Mouse (Mus musculus): ENCODE data around the gene Gsdma3. TPM values are rescaled to one million over a fixed set of nuclear protein-coding genes. Genes with fewer than 3 reads are reported as not detected.
"Not testable (repeated sequence)": the region's sequence is repeated elsewhere in the genome, so short reads cannot be mapped to it uniquely, and the experiment has no call there.

Gene Gsdma3
- polyA plus RNA-seq, 1 experiment from 2014 or later, result not detected

- not testable (repeated sequence) for ATAC-seq (ENCODE audit: low read depth); H3K4me1 ChIP-seq (ENCODE audit: control insufficient read depth, insufficient read depth, low read length); H3K36me3 ChIP-seq (ENCODE audit: control insufficient read depth, insufficient read depth, low read length); H3K9ac ChIP-seq (ENCODE audit: low read depth, low read length); H3K27me3 ChIP-seq (replicated peaks; ENCODE audit: control insufficient read depth, insufficient read depth, low read length); H3K4me2 ChIP-seq (ENCODE audit: low read depth, low read length); H3K27ac ChIP-seq (replicated peaks; ENCODE audit: low read depth, low read length); H3K9me3 ChIP-seq (ENCODE audit: control insufficient read depth, low read length); H3K4me3 ChIP-seq (ENCODE audit: low read depth, low read length)
- peak; percentile 5 for DNase-seq (ENCODE audit: low spot score)
- WGBS, result 41% methylated on average over 8 of the region's 10 CpGs
Measured at GRCm38 (mm10) chr11:98635312-98635970, 9.3 kb downstream of the Gsdma3 start.

DNA sequence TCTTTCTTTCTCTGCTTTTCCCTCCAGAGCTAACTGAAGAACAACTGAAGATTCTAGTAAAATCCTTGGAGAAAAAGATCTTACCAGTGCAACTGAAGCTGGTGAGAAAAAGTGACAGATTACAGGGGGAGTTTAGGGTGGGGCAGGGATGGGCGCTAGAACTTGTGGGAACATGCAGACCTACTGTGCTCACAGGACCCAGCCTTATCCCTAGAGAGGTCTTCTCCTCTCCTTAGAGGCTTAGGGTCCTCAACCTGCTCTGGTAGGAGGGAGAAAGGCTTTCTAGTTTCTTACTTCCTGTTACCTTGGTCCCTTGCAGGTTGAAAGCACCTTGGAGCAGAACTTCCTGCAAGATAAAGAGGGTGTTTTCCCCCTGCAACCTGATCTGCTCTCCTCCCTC, 11.3 kb downstream of the Gsdma3 start:
- Histone ChIP-seq H3K27me3 (replicated peaks; ENCODE audit: control insufficient read depth, insufficient read depth, low read length) (no peaks in the 10 kb centered on the region), H3K9me3 (ENCODE audit: control insufficient read depth, low read length) (no peaks in the 10 kb centered on the region), H3K27ac (replicated peaks; ENCODE audit: low read depth, low read length) (no peak overlapping the region), H3K4me3 (ENCODE audit: low read depth, low read length) (no peak overlapping the region), H3K4me1 (ENCODE audit: control insufficient read depth, insufficient read depth, low read length) (no peaks in the 10 kb centered on the region), H3K9ac (ENCODE audit: low read depth, low read length) (no peak overlapping the region), H3K4me2 (ENCODE audit: low read depth, low read length) (no peak overlapping the region), H3K36me3 (ENCODE audit: control insufficient read depth, insufficient read depth, low read length) (no peaks in the 10 kb centered on the region)
- 93% methylated on average over 1 of the region's 1 CpGs for WGBS
- no peak for ATAC-seq (ENCODE audit: low read depth)
- no peak for DNase-seq (ENCODE audit: low spot score)

- WGBS, result 64% methylated on average over 5 of the region's 5 CpGs
- no peak overlapping the region for H3K27ac ChIP-seq (replicated peaks; ENCODE audit: low read depth, low read length)
- no peak overlapping the region for H3K9ac ChIP-seq (ENCODE audit: low read depth, low read length)
- DNase-seq (ENCODE audit: low spot score) (no peak), ATAC-seq (ENCODE audit: low read depth) (no peak)
- H3K4me2 ChIP-seq (ENCODE audit: low read depth, low read length), result no peak overlapping the region
- H3K9me3 ChIP-seq (ENCODE audit: control insufficient read depth, low read length), result no peaks in the 10 kb centered on the region
- no peaks in the 10 kb centered on the region for H3K27me3 ChIP-seq (replicated peaks; ENCODE audit: control insufficient read depth, insufficient read depth, low read length)
- no peak overlapping the region for H3K4me3 ChIP-seq (ENCODE audit: low read depth, low read length)
- H3K36me3 ChIP-seq (ENCODE audit: control insufficient read depth, insufficient read depth, low read length), result no peaks in the 10 kb centered on the region
- no peaks in the 10 kb centered on the region for H3K4me1 ChIP-seq (ENCODE audit: control insufficient read depth, insufficient read depth, low read length)
Measured at GRCm38 (mm10) chr11:98640091-98640490, 13.9 kb downstream of the Gsdma3 start.

DNA sequence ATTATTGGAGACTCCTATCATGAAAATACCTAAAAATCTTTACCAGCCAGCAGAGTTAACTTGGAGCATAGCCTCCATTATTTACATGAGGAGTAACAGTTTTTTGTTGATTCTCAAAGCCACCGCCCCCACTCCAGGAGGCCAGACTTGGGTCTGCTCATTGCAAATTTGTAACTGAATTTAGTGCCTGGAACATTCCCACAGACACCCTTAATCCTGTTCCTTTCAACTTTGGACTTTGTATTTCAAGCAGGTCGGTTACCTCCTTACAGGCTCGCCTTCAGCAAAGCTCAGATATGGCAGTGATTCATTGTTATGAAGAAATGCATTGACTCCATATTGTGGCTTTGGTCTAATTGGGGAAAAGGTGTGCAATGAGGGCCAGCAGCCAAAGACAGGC, 18.6 kb downstream of the Gsdma3 start:
- H3K27me3 ChIP-seq (replicated peaks; ENCODE audit: control insufficient read depth, insufficient read depth, low read length), result no peaks in the 10 kb centered on the region
- no peak for DNase-seq (ENCODE audit: low spot score)
- H3K27ac ChIP-seq (replicated peaks; ENCODE audit: low read depth, low read length), result no peak overlapping the region
- no peaks in the 10 kb centered on the region for H3K9me3 ChIP-seq (ENCODE audit: control insufficient read depth, low read length)
- no peak overlapping the region for H3K4me3 ChIP-seq (ENCODE audit: low read depth, low read length)
- H3K4me1 ChIP-seq (ENCODE audit: control insufficient read depth, insufficient read depth, low read length), result no peaks in the 10 kb centered on the region
- no peaks in the 10 kb centered on the region for H3K36me3 ChIP-seq (ENCODE audit: control insufficient read depth, insufficient read depth, low read length)
- no peak overlapping the region for H3K9ac ChIP-seq (ENCODE audit: low read depth, low read length)
- 77% methylated on average over 3 of the region's 3 CpGs for WGBS
- no peak for ATAC-seq (ENCODE audit: low read depth)
- H3K4me2 ChIP-seq (ENCODE audit: low read depth, low read length), result no peak overlapping the region

DNA sequence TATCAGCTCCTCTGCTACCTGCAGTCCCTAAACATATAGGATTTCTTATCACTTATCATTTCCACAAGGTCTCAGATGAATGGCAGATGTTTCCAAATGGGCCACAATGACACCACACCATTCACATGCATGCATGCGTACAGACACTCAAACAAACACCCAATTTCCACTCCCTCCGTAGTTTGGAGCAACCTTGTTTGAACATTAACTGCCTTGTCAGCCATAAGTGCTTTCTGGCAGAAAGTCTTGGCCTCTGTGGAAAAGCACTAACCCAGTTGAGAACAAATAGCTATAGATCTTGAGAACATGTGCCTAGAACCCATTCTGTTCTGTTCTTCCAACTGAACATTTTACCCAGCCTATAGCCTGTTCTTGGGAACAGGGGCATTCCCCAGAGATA, 19.8 kb downstream of the Gsdma3 start:
- no peak for ATAC-seq (ENCODE audit: low read depth)
- no peaks in the 10 kb centered on the region for H3K27me3 ChIP-seq (replicated peaks; ENCODE audit: control insufficient read depth, insufficient read depth, low read length)
- no peak overlapping the region for H3K4me2 ChIP-seq (ENCODE audit: low read depth, low read length)
- H3K4me3 ChIP-seq (ENCODE audit: low read depth, low read length), result no peak overlapping the region
- no peak for DNase-seq (ENCODE audit: low spot score)
- H3K36me3 ChIP-seq (ENCODE audit: control insufficient read depth, insufficient read depth, low read length), result no peaks in the 10 kb centered on the region
- no peak overlapping the region for H3K9ac ChIP-seq (ENCODE audit: low read depth, low read length)
- H3K9me3 ChIP-seq (ENCODE audit: control insufficient read depth, low read length), result no peaks in the 10 kb centered on the region
- 85% methylated on average over 2 of the region's 2 CpGs for WGBS
- H3K27ac ChIP-seq (replicated peaks; ENCODE audit: low read depth, low read length), result no peak overlapping the region
- no peaks in the 10 kb centered on the region for H3K4me1 ChIP-seq (ENCODE audit: control insufficient read depth, insufficient read depth, low read length)

- ATAC-seq (ENCODE audit: low read depth), result no peak
- 45% methylated on average over 2 of the region's 2 CpGs for WGBS
- no peak within 1 kb of the TSS for H3K27ac ChIP-seq (replicated peaks; ENCODE audit: low read depth, low read length)
Measured at GRCm38 (mm10) chr11:98646459-98646858, 20.3 kb downstream of the Gsdma3 start, which contains the start of gene Gsdma2. Gsdma2 (plus strand) TSS chr11:98646759.

GRCm38 (mm10) chr11:98655076-98655475, 28.9 kb downstream of the Gsdma3 start:
- not testable (repeated sequence) for H3K4me2 ChIP-seq (ENCODE audit: low read depth, low read length); H3K36me3 ChIP-seq (ENCODE audit: control insufficient read depth, insufficient read depth, low read length); H3K9ac ChIP-seq (ENCODE audit: low read depth, low read length); H3K9me3 ChIP-seq (ENCODE audit: control insufficient read depth, low read length); H3K4me3 ChIP-seq (ENCODE audit: low read depth, low read length); ATAC-seq (ENCODE audit: low read depth); H3K27ac ChIP-seq (replicated peaks; ENCODE audit: low read depth, low read length); H3K27me3 ChIP-seq (replicated peaks; ENCODE audit: control insufficient read depth, insufficient read depth, low read length); H3K4me1 ChIP-seq (ENCODE audit: control insufficient read depth, insufficient read depth, low read length)
- 10% methylated on average over 6 of the region's 7 CpGs for WGBS
- peak; percentile 45 for DNase-seq (ENCODE audit: low spot score)

More at GRCm38 (mm10) chr11:98646459-98646858, 20.3 kb downstream of the Gsdma3 start, which contains the start of gene Gsdma2:
- Histone ChIP-seq H3K4me2 (ENCODE audit: low read depth, low read length) (no peak within 1 kb of the TSS), H3K4me3 (ENCODE audit: low read depth, low read length) (no peak within 1 kb of the TSS), H3K27me3 (replicated peaks; ENCODE audit: control insufficient read depth, insufficient read depth, low read length) (no peaks in the 10 kb centered on the region), H3K9ac (ENCODE audit: low read depth, low read length) (no peak within 1 kb of the TSS), H3K36me3 (ENCODE audit: control insufficient read depth, insufficient read depth, low read length) (no peaks in the 10 kb centered on the region), H3K9me3 (ENCODE audit: control insufficient read depth, low read length) (no peaks in the 10 kb centered on the region), H3K4me1 (ENCODE audit: control insufficient read depth, insufficient read depth, low read length) (no peaks in the 10 kb centered on the region)
- no peak for DNase-seq (ENCODE audit: low spot score)

- ATAC-seq (ENCODE audit: low read depth) (peak; percentile 62; the same call in 1 of the 2 replicates), DNase-seq (ENCODE audit: low spot score) (peak; percentile 74)
- no peaks in the 10 kb centered on the region for H3K27me3 ChIP-seq (replicated peaks; ENCODE audit: control insufficient read depth, insufficient read depth, low read length)
- no peaks in the 10 kb centered on the region for H3K4me1 ChIP-seq (ENCODE audit: control insufficient read depth, insufficient read depth, low read length)
- no peak overlapping the region for H3K9ac ChIP-seq (ENCODE audit: low read depth, low read length)
- H3K36me3 ChIP-seq (ENCODE audit: control insufficient read depth, insufficient read depth, low read length), result no peaks in the 10 kb centered on the region
- H3K27ac ChIP-seq (replicated peaks; ENCODE audit: low read depth, low read length), result no peak overlapping the region
- H3K4me2 ChIP-seq (ENCODE audit: low read depth, low read length), result no peak overlapping the region; the same call in 1 of the 2 replicates
- no peaks in the 10 kb centered on the region for H3K9me3 ChIP-seq (ENCODE audit: control insufficient read depth, low read length)
- H3K4me3 ChIP-seq (ENCODE audit: low read depth, low read length), result no peak overlapping the region
- WGBS, result 11% methylated on average over 6 of the region's 6 CpGs
Measured at GRCm38 (mm10) chr11:98660517-98660916, 34.4 kb downstream of the Gsdma3 start.

GRCm38 (mm10) chr11:98664091-98664490, 37.9 kb downstream of the Gsdma3 start, which contains the start of gene Gsdma:
Gsdma (plus strand) TSS chr11:98664351.
- Histone ChIP-seq H3K36me3 (ENCODE audit: control insufficient read depth, insufficient read depth, low read length) (no peaks in the 10 kb centered on the region), H3K9ac (ENCODE audit: low read depth, low read length) (no peak within 1 kb of the TSS), H3K4me3 (ENCODE audit: low read depth, low read length) (no peak within 1 kb of the TSS), H3K27ac (replicated peaks; ENCODE audit: low read depth, low read length) (no peak within 1 kb of the TSS), H3K4me1 (ENCODE audit: control insufficient read depth, insufficient read depth, low read length) (no peaks in the 10 kb centered on the region), H3K9me3 (ENCODE audit: control insufficient read depth, low read length) (no peaks in the 10 kb centered on the region), H3K4me2 (ENCODE audit: low read depth, low read length) (no peak within 1 kb of the TSS), H3K27me3 (replicated peaks; ENCODE audit: control insufficient read depth, insufficient read depth, low read length) (peaks cover 5% of the 10 kb centered on the region)
- 28% methylated on average over 4 of the region's 4 CpGs for WGBS
- ATAC-seq (ENCODE audit: low read depth) (no peak), DNase-seq (ENCODE audit: low spot score) (peak; percentile 10)
